Mouse (Mus musculus) brain, embryonic 14.5 days (tissue): Measurements from ENCODE around the gene Cdk14. TPM values are rescaled to one million over a fixed set of nuclear protein-coding genes. Genes with fewer than 3 reads are reported as not detected.

Source experiments
- DNase-seq: peaks from one replicate; pipeline ENCODE4 v3.0.0-alpha.2; 2011; ENCODE audit warnings: low read depth
- CTCF ChIP-seq: fragments of 200-500 bp; IDR thresholded peaks from 2 replicates; pipeline ENCODE4 v1.5.1; 2012; ENCODE audit warnings: inconsistent platforms, mild to moderate bottlenecking, moderate library complexity, borderline replicate concordance; ENCODE audit not compliant: insufficient read depth, insufficient read length; ENCODE audit errors: extremely low read depth
- POLR2A ChIP-seq: fragments of 200-500 bp; IDR thresholded peaks from 2 replicates; pipeline ENCODE4 v1.6.1; 2012; ENCODE audit warnings: mild to moderate bottlenecking, inconsistent platforms, borderline replicate concordance; ENCODE audit not compliant: poor library complexity, insufficient read depth, insufficient read length, severe bottlenecking; ENCODE audit errors: extremely low read depth
- polyA plus RNA-seq: library from polyadenylated mRNA; depleted of rRNA; stranded (reverse); fragments of >200 nt; gene quantifications from 2 replicates; pipeline ENCODE4 v1.2.3, GENCODE M21; 2012

Gene Cdk14
- polyA plus RNA-seq, 1 experiment = 33.3 TPM

DNA sequence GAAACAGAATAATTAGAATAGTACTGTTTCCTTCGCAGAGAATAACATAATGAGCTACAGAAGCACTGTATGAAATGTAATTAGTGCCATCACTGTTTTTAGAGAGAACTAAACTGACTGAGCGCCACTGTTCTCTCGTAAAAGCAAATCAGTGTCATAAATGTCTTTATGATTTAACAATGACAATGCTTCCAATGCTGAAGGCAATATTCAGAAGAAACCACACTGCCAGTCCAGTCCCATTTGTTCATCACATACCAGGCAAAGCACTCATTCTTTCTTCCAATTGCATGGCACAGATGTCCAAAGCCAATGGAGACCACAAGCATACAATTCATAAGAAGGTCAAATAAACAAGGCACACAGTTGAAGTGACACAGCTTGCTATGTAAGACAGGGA lies 355.4 kb downstream of the Cdk14 start:
- no peak for DNase-seq
- TF ChIP-seq CTCF (no peak), POLR2A (no peak)

DNA sequence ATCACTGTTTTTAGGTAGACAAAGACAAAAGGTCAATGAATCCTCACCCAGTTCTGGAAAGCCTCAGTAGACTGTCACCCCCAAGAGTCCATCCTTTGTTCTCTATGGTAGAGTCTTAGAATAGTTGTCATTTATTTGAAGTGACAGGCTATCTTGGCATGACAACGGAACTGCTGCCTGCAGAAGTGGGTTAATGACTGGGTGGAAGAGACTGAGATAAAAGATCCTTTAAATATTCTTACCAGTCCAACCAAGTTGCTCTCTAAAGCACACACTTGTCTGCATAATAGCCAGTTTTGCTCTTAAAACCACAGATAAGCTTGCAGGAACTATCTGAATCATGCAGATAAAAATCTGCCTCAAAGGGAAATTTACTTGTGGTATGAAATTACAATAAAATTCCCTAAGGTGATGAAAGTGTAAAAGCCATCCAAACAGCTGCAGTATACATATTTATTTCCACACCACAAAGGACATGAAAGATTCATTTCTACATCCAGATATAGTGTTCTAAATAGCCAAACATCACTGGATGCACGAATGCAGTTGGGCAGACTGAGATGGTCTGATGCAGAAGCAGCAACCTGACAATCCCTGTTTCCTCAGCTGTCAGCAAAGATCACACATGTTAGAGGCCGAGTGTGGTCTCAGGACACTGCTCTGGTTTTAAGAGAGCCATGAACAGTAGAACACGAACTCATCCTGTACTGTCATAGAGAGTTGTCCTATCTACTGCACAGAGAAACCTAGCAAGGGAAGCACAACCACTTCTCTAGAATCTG lies 363.8 kb downstream of the Cdk14 start:
- no peak for TF ChIP-seq POLR2A
- TF ChIP-seq CTCF = no peak
- peak; percentile 67 for DNase-seq

DNA sequence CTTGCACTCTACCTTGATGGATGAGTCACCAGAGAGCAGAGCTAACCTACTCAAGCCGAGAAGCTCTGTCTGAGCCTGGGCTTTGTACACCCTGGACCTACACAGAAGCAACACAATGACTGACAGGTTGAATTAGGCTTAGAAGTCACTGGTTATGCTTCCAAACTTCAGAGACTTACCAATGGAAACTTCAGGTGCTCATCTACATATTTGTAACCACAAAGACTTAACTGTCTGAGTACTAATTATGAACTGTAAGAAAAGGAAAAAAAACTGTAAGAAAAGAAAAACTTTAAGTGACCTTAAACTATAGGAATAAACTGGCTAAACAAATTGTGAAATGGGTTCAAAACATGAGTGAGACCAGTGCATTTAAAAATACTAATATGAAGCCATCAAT lies 364.6 kb downstream of the Cdk14 start:
- TF ChIP-seq POLR2A = no peak
- TF ChIP-seq CTCF = no peak
- no peak for DNase-seq

DNA sequence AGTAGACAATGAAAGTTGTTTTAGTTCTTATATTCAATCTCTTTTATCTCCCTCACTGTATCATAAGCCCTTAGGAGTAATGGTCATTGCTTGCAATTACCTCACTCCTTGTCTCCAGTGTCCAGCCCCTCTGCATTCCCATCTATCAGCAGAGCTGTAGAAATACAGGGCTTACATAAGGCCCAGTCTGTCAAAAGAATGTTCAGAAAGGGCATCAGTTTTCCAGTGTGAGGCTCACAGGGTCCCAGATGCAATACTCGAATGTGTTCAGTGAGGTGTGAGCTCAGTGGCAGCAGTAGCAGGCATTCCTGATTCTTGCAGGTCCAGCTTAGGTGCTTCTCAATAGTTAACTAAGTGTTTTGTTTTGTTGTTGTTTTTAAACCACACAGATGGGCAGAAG lies 365.8 kb downstream of the Cdk14 start:
- TF ChIP-seq POLR2A = no peak
- TF ChIP-seq CTCF = no peak
- DNase-seq = peak; percentile 27

DNA sequence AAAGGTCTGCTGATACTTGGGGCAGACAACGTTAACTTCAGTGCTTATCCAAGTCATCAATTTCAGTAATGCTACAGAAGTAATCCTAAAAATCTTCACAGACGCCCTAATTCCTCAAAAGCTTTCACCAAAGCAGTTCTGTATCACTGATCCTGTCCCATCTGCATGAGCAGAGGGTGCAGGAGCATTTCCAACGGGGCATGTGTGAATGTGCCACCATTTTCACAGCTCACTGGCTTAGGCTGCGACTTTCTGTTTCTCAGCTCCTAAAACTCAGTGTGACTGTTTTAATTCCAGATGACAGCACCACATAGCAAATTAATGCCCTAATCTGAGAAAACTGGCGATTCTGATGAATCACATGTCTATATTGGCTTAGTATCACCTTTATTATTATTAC lies 375.8 kb downstream of the Cdk14 start:
- TF ChIP-seq POLR2A (no peak), CTCF (no peak)
- DNase-seq = peak; percentile 37

DNA sequence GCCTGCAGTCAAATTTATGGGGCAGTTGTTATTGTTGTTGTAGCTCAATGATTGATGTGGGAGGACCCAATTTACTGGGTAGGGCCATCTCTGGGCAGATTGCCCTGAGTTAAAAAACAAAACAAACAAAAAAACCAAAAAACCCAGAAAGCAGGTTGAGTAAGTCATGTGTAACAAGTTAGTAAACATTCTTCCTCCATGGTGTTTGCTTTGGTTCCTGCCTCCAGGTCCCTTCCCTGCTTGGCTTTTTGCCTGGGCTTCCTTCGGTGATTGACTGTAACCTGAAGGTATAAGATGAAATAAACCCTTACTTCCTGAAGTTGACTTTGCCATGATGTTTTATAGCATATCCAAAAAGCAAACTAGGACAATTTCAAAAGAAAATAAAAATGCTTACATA lies 377.4 kb downstream of the Cdk14 start:
- no peak for DNase-seq
- TF ChIP-seq POLR2A = no peak
- TF ChIP-seq CTCF = no peak

DNA sequence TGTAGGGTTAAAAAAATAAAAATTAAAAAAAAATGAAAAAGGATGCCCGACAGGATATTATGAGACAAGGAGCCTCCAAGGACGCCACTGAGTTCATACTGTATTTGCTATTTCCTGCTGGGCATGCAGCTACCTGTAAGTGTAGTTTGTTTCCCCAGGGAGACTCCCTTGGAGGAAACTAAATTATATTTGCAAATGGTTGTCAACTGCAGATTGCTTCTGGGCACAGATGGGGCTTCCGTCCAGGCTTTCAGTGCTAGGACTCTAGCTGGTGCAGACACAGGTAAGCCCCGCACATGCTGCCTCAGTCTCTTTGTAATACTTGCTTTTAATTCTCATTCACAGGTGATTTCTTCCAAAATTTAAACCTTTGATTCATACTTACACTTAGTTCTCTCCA lies 378.6 kb downstream of the Cdk14 start:
- peak; percentile 57 for DNase-seq
- TF ChIP-seq CTCF (no peak), POLR2A (no peak)

DNA sequence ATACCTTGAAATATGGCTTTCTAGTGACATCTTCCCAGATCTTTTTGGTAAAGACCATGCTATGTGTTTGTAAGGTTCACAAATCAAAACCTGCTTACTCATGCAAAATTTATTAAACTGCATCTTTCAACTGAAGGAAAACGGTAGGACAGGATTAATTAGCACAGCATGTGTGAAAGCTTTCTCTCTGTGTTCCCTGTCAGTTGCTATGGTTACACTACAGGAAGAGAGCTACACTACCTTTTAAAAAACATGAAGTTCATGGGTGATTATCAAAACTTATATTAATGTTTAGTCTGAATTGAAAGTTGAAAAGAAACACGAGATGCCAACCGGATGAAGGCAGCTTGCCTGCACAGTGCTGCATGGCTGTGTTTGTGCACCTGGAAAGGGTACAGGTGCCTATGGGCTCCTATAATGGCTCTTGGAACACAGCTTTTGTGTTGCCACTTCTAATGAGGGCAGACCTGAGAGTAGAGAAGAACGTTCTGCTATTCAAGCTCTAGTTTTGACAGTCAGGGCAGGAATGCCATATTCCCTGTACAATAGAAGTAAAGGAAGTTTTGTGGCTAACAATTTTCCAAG lies 380.3 kb downstream of the Cdk14 start:
- DNase-seq = peak; percentile 81
- TF ChIP-seq POLR2A = no peak
- TF ChIP-seq CTCF = no peak

DNA sequence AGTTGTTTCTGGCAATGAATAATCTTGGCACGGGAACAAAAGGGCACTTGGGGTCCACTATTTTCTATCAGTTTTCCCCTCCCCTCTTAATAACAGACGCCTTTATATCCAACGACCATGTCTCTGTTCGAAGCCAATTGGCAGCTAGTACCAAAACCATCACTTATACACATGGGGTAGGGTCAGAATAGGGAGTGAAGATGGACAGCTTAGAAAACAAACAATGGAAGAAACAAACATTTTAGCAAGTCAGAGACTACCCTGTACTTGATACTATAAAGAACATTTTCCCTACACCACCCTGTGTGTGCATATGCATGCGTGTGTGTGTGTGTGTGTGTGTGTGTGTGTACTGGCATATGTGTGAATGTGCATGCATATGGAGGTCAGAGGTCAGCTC lies 386.7 kb downstream of the Cdk14 start:
- TF ChIP-seq POLR2A (no peak), CTCF (no peak)
- peak; percentile 46 for DNase-seq

DNA sequence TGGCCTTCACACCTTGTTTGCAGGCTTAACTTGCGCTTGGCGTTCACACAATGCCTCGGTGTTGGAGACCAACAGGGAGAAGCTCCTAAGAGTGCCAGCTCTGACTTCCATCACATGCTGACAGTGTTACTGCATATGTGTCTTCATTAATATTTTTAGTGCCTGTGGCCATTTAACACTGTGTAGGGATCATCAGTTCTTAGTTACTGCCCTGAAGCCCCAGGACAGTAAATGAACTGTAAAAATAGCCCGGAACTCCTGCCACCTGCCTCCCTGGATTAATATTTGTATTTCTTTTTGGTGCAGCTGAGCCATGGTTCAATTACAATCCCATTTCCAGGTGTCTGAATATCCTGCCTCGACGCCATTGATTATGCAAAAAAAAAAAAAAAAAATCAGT lies 387.3 kb downstream of the Cdk14 start:
- TF ChIP-seq POLR2A (no peak), CTCF (no peak)
- no peak for DNase-seq

DNA sequence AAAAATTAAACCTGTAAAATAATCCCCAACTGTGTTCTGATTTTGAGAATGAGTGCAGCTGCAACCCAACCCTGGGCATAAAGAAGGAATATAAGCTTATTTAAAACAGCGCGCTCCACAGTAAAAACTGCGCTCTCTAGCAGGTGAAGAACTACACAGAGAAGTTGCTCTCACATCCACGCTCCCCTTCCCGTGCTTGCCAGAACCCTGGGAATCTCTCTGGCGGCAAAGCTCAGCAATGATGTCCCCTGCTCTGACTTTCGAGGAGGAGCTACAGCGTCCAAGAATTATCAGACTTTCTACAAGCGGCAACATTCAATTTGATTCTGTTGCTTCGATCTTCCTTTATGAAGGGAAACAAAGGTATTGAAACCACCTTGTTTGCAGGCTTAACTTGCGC lies 387.7 kb downstream of the Cdk14 start:
- peak; percentile 55 for DNase-seq

DNA sequence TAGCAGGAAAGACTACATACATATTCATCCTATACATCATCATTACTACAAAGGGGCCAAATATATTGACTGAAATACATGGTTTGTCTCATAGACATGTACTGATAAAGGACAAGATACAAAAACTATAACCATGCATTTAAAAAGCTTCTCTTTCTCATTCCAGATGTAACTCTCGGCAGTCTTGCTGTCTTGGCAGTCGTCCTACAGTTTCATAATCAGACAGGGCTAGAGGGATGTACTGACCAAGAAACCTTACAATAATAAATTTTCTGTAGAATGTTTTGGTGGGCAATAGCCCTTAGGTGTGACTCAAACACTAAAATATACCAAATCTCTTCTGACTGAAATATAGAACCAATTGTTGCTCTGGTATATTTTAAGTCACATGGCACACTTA lies 389.7 kb downstream of the Cdk14 start:
- TF ChIP-seq POLR2A = no peak
- TF ChIP-seq CTCF = no peak
- DNase-seq = no peak

More for the DNA sequence above, 387.7 kb downstream of the Cdk14 start:
- TF ChIP-seq POLR2A (no peak), CTCF (no peak)

DNA sequence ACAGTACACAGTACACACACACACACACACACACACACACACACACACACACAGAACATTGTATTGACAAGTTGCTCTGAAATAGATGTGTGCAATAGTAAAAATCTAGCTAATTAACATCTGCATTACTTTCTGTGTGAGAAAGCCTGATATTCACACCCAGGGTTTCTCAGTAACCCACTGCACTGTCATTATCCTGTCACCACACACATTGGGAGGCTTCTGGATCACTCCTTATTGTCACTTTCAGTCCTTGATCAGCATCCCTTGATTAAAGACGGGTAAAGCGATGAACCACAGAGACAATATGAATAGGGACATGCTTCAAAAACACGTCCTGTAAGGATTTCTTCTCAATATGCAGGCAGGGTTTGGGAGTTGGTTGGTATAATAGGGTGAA lies 401.2 kb downstream of the Cdk14 start:
- peak; percentile 44 for DNase-seq
- no peak for TF ChIP-seq POLR2A
- TF ChIP-seq CTCF = no peak

DNA sequence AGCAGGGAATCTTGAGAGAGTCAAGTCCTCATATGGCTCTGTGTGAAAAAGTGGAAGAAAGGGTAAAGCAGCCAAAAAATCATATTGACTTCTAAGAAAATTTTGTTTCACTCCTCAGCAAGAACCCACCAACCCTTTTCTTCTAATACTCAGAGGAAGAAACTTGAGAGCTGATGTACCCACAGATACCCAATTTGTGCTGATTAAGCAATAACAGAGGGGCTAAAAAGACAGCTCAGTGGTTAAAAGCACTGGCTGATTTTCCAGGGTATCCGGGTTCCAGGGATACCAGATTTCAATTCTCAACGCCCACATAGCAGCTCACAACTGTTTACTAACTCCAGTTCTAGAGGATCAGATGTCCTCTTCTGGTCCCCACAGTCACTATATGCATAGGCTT lies 401.9 kb downstream of the Cdk14 start:
- no peak for DNase-seq
- TF ChIP-seq CTCF = no peak
- TF ChIP-seq POLR2A = no peak

DNA sequence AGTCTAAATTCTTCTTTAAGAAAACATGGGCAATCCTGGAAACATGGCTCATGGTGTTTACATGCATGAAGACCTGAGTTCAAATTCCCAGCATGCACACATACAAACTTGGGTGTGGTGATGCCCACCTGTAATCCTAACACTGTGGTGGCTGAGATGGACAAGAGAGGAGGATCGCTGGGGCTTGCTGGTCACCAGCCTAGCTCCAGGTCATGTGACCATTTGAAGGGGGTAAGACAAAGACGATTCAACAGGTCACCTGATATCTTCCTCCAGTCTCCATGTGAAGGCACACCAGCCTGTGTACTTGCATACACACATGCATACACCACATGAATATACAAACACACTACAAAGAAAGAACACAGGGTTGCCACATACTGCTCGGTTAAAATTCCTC lies 406.3 kb downstream of the Cdk14 start:
- no peak for DNase-seq
- no peak for TF ChIP-seq POLR2A
- TF ChIP-seq CTCF = no peak
